Mouse (Mus musculus) ES-E14 (cell line): Measurements from ENCODE around the gene Tmem222. TPM values are rescaled to one million over a fixed set of nuclear protein-coding genes. Genes with fewer than 3 reads are reported as not detected.

Source experiments
- DNase-seq: peaks from one replicate; pipeline ENCODE4 v3.0.0-alpha.2; 2013; ENCODE audit warnings: low read depth, low spot score
- H3K27ac ChIP-seq: 2 replicates; pipeline ENCODE4 v1.5.1; 2012; ENCODE audit warnings: low read depth, mild to moderate bottlenecking, low read length, moderate library complexity, mixed read lengths; ENCODE audit not compliant: poor library complexity, insufficient read depth, severe bottlenecking
- H3K36me3 ChIP-seq: 2 replicates; pipeline ENCODE4 v1.6.1; 2012; ENCODE audit warnings: mild to moderate bottlenecking, low read length, moderate library complexity, mixed read lengths; ENCODE audit not compliant: control insufficient read depth, poor library complexity, insufficient read depth, severe bottlenecking
- H3K4me1 ChIP-seq, 2 experiments: fragments of 150-350 bp in 1 of 2; sonication (generic) in 1 of 2; 2 replicates each; pipeline ENCODE4 v1.6.1; 2012; ENCODE audit warnings: low read length in 2 of 2, mild to moderate bottlenecking in 1 of 2, mixed read lengths in 1 of 2; ENCODE audit not compliant: control insufficient read depth in 2 of 2, insufficient read depth in 2 of 2, poor library complexity in 1 of 2
- H3K4me3 ChIP-seq, 2 experiments: fragments of 150-350 bp in 1 of 2; sonication (generic) in 1 of 2; 2 replicates each; pipeline ENCODE4 v1.5.1; 2012; ENCODE audit warnings: low read length in 2 of 2, low read depth in 1 of 2, mild to moderate bottlenecking in 1 of 2, mixed read lengths in 1 of 2; ENCODE audit not compliant: insufficient read depth in 1 of 2, poor library complexity in 1 of 2, severe bottlenecking in 1 of 2
- H3K9ac ChIP-seq: 2 replicates; pipeline ENCODE4 v1.6.1; 2012; ENCODE audit warnings: low read depth, mild to moderate bottlenecking, low read length, mixed read lengths; ENCODE audit not compliant: poor library complexity, insufficient read depth, severe bottlenecking
- H3K9me3 ChIP-seq: fragments of 150-350 bp; sonication (generic); 2 replicates; pipeline ENCODE4 v1.6.1; 2012; ENCODE audit warnings: low read depth, mild to moderate bottlenecking, low read length; ENCODE audit not compliant: control insufficient read depth, insufficient read depth
- CHD2 ChIP-seq: IDR thresholded peaks from 2 replicates; pipeline ENCODE4 v1.6.1; 2014; ENCODE audit warnings: mild to moderate bottlenecking, low read depth, low read length, inconsistent platforms
- HCFC1 ChIP-seq: IDR thresholded peaks from 2 replicates; pipeline ENCODE4 v1.6.1; 2012; ENCODE audit warnings: low read length, inconsistent platforms, borderline replicate concordance; ENCODE audit not compliant: insufficient read depth
- MAFK ChIP-seq: IDR thresholded peaks from 2 replicates; pipeline ENCODE4 v1.6.1; 2014; ENCODE audit warnings: mild to moderate bottlenecking, low read depth, low read length, inconsistent platforms; ENCODE audit not compliant: insufficient read depth
- ZC3H11A ChIP-seq: IDR thresholded peaks from 2 replicates; pipeline ENCODE4 v1.6.1; 2012; ENCODE audit warnings: low read depth, mild to moderate bottlenecking, inconsistent platforms, low read length, borderline replicate concordance
- ZNF384 ChIP-seq: IDR thresholded peaks from 2 replicates; pipeline ENCODE4 v1.6.1; 2012; ENCODE audit warnings: low read depth, low read length, inconsistent platforms
- in situ Hi-C, 2 experiments: fragments of 600-800 bp; cut with MboI; formaldehyde crosslinking; loops; one replicate each; pipeline ENCODE4 v1.15.1; 2025; ENCODE audit warnings: low sequenced_read_pairs in 2 of 2, inconsistent platforms in 1 of 2; ENCODE audit not compliant: unreplicated experiment in 2 of 2
- total RNA-seq: library from RNA; depleted of rRNA; stranded (reverse); fragments of 300-350 nt; gene quantifications from 2 replicates; pipeline ENCODE4 v1.2.3, GENCODE M21; 2012

The Tmem222 gene
- total RNA-seq, 1 experiment: 73.3 TPM

DNA sequence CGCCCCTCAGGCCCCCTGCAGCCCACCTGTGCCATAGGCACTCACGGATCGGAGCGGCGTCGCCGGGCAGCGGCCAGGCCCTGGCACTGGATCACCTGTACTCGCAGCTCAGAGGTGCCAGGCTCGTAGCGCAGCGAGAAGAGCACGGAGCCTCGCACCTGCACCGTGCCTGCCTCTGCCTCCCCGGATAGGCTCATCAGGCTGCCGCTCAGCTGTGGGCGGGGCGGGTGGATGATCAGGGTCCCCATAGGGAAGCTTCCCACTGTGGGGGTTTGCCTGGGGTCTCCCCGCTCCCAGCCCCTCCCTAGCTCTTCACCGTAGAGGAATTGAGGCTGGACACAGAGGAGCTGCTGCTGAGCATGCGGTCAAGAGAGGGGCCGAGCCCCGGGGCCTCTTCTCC, 20.8 kb downstream of the Tmem222 start:
- Histone ChIP-seq H3K4me3 (peak overlapping the region; percentile 49 to 55), H3K36me3 (no peaks in the 10 kb centered on the region), H3K4me1 (peaks cover 0 to 11% of the 10 kb centered on the region in 2 experiments; a peak in 1 of 4 replicates), H3K9ac (peak overlapping the region; percentile 36; the same call in 1 of the 2 replicates), H3K27ac (no peak overlapping the region), H3K9me3 (no peaks in the 10 kb centered on the region)
- in situ Hi-C loops: no loop called here
- TF ChIP-seq ZC3H11A (no peak), CHD2 (0 out of 2 replicates have a peak, but pooled peaks have one; percentile 37), MAFK (no peak), ZNF384 (no peak), HCFC1 (no peak)
- DNase-seq: peak; percentile 47

DNA sequence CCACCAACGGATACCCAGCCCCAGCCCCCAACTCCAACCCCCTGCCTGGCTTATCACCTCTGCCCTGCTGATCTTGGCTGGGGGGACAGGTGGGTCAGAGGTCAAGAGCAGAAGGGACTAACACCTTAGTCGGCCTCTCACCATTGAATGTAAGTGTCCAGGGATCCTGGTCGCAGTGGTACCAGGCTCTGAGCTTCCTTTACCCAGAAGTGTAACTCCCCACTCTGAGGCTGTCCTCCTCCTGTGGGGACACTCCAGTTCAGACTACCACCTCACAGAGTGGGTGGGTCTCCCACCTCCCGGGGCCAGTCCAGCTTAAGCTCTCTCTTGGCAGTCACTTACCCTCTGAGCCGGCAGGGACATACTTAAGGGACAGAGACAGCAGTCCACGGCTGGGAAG, 22.2 kb downstream of the Tmem222 start:
- Histone ChIP-seq H3K9ac (no peak overlapping the region), H3K4me1 (peaks cover 0 to 12% of the 10 kb centered on the region in 2 experiments; a peak in 1 of 4 replicates)
- in situ Hi-C loops: no loop called here

DNA sequence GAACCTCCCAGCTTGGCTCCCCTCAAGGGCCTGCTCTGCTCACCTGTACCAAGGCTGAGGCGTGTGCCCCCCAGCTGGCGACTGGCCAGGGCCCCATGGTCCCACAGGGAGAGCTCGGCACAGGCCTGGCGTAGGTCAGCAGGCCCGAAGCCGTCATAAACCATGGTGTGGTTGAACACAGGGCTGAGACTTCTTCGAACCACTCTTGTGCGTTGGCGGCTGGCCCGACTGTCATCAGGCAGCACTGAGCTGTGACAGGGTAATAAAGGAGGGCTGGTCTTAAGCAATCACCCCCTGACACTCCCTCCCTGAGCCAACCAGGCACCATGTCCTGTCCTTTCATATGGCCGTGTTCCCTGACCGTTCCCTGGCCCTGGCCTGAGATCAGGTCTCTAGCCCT, 24.2 kb downstream of the Tmem222 start:
- in situ Hi-C loops: no loop called here
- no peaks in the 10 kb centered on the region for H3K36me3 ChIP-seq
- peaks cover 0 to 22% of the 10 kb centered on the region in 2 experiments; a peak in 2 of 4 replicates for H3K4me1 ChIP-seq
- TF ChIP-seq ZNF384 (no peak), HCFC1 (no peak), MAFK (no peak), ZC3H11A (no peak), CHD2 (no peak)
- H3K9me3 ChIP-seq: no peaks in the 10 kb centered on the region
- no peak overlapping the region for H3K4me3 ChIP-seq
- H3K9ac ChIP-seq: no peak overlapping the region
- no peak for DNase-seq
- H3K27ac ChIP-seq: no peak overlapping the region

More for the DNA sequence above, 22.2 kb downstream of the Tmem222 start:
- Histone ChIP-seq H3K36me3 (no peaks in the 10 kb centered on the region), H3K4me3 (no peak overlapping the region), H3K27ac (no peak overlapping the region), H3K9me3 (no peaks in the 10 kb centered on the region)
- TF ChIP-seq ZC3H11A (no peak), HCFC1 (no peak), CHD2 (no peak), ZNF384 (no peak), MAFK (no peak)
- DNase-seq: no peak

DNA sequence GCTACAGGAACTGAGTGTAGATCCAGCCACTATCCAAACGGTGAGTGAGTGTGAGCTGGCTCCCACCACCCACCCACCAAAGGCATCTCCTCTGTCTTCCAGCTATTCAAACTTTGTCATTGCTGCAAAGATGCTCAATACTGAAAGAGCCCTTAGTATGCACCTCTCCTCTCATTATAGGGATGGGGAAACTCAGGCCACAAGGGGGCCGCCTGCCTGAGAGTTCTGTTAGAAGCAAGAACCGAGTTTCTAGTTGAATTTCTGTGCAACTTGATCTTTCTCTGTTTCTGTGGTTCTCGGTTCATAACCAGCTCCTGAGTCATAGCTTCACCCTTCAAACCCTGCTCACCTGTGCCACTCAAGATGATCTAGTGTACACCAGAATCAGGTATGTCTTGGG, 25.5 kb downstream of the Tmem222 start:
- in situ Hi-C loops: no loop called here
- no peak for TF ChIP-seq MAFK
- TF ChIP-seq ZNF384: no peak
- no peak for TF ChIP-seq HCFC1
- no peak for TF ChIP-seq ZC3H11A
- no peak for TF ChIP-seq CHD2
- Histone ChIP-seq H3K9me3 (no peaks in the 10 kb centered on the region), H3K27ac (no peak overlapping the region), H3K4me3 (no peak overlapping the region), H3K9ac (no peak overlapping the region), H3K36me3 (no peaks in the 10 kb centered on the region), H3K4me1 (peaks cover 0 to 14% of the 10 kb centered on the region in 2 experiments; a peak in 2 of 4 replicates)
- no peak for DNase-seq

DNA sequence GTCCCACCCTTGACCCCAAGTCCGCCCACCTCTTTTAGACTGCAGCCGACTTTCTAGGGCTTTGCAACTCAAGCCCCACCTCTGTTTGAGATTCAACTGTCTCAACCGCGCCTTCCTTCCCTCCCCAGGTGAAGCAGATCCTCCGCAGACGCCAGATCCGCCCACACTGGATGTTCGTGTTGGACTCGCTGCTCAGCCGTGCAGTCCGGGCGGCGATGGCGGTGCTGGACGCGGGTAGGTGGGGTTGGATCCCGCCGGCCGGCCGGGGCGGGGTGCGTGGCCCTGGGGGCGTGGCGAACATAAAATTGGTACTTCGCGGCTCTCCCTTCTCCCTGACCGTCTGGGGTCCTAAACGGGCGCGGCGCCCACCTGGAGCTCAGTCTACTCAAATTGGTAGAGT, 26.4 kb downstream of the Tmem222 start:
- DNase-seq: no peak
- in situ Hi-C loops: no loop called here
- Histone ChIP-seq H3K4me1 (peaks cover 0 to 16% of the 10 kb centered on the region in 2 experiments; a peak in 2 of 4 replicates), H3K9me3 (no peaks in the 10 kb centered on the region), H3K4me3 (peak overlapping the region; percentile 26 to 52), H3K9ac (peak overlapping the region; percentile 52; the same call in 1 of the 2 replicates), H3K36me3 (no peaks in the 10 kb centered on the region), H3K27ac (no peak overlapping the region)
- TF ChIP-seq CHD2: no peak
- TF ChIP-seq MAFK: no peak
- TF ChIP-seq ZNF384: no peak
- no peak for TF ChIP-seq ZC3H11A
- no peak for TF ChIP-seq HCFC1
